Mouse (Mus musculus) adrenal gland, postnatal 25 days (tissue): ENCODE data around the gene Recql. TPM values are rescaled to one million over a fixed set of nuclear protein-coding genes. Genes with fewer than 3 reads are reported as not detected.
"Not testable (repeated sequence)": the region's sequence is repeated elsewhere in the genome, so short reads cannot be mapped to it uniquely, and the experiment has no call there.

ENCODE experiments used
- DNase-seq: peaks from one replicate; pipeline ENCODE4 v3.0.0; 2021; ENCODE audit warnings: mixed read lengths
- total RNA-seq: library from RNA; stranded (reverse); gene quantifications from 2 replicates; pipeline ENCODE4 v1.2.3, GENCODE M21; 2021

The Recql gene
- total RNA-seq, 1 experiment from 2014 or later = 15.5 TPM

GRCm38 (mm10) chr6:142365742-142366472 lies 21.0 kb downstream of the Recql start:
- DNase-seq = no peak

DNA sequence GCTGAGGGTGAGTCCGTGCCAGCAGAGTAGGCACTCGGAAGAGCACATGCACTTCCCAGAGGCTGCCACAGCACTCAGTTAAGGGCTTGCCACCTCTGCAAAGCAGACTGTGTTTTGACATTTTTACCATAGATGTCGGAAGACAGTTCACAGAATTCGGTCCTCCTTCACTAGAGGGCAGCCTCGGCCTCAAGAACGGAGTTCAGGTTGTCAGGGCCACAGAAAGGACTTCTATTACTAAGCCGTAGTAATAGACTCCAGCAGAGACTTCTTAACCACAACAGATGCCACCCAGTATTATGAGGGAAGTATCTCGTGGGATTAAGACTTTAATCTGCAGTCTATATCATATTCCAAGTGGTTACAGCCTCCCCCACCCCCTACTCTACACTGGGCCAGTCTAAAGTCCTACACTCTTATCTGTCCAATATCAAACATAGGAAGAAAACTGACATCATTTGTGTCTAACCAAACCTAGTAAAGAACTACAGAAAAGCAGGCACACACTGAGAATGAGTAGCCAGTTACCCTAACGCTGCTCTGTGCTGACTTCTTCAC lies 23.8 kb downstream of the Recql start:
- no peak for DNase-seq

GRCm38 (mm10) chr6:142362036-142362435 lies 24.9 kb downstream of the Recql start:
- DNase-seq = no peak

GRCm38 (mm10) chr6:142357106-142357505 lies 29.8 kb downstream of the Recql start:
- DNase-seq = no peak

GRCm38 (mm10) chr6:142352099-142352498 lies 34.8 kb downstream of the Recql start:
- DNase-seq = not testable (repeated sequence)

DNA sequence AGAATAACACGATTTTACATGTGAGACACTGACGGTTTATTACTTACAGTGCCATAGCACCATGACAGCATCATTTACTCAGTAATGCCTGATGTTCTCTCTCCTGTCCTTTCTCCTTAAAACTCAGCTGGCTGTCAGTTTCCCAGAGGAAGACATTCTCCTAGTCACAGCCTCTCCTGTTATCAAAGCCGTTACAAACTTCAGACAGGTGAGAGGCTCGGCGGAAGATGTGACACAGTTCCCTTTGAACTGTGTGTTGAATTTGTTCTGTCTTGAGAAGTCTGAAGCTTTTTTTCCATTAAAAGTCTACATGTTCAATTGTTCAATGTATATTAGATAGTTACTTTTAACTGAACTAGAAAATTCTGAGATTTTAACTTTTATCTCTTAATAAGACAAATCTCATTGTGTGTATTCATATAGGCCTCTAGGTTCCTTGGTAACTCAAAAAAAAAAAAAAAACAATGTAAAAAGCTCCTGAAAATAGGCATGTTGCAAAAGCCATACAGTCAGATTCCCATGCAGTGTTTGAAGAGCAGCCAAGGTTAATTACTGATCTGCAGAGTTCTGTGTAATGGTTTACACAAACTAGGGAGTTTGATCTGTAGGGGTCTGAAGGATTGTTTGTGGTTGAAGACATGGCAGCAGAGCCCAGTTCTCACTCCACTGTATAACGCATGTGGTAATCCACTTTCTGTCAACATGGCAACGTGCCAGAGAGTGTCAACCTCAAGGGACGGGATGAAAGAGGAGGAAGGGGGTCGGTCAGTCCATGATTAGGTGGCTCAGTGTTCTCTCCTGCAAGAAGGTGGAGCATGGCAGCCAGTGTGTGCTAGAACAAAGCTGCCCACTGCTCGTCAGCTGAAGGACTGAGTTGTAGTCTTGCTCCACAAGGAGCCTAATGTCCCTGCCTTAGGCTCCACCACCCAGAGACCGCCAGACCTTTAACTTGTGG lies 39.2 kb downstream of the Recql start:
- DNase-seq = no peak

GRCm38 (mm10) chr6:142346181-142347110 lies 40.4 kb downstream of the Recql start:
- no peak for DNase-seq

GRCm38 (mm10) chr6:142345440-142346038 lies 41.3 kb downstream of the Recql start, which contains the start of gene Pyroxd1:
Gene Pyroxd1 (plus strand): TSS chr6:142345654.
- peak; percentile 80 for DNase-seq

GRCm38 (mm10) chr6:142343561-142343960 lies 43.3 kb downstream of the Recql start:
- peak; percentile 19 for DNase-seq

GRCm38 (mm10) chr6:142339576-142339975 lies 47.3 kb downstream of the Recql start:
- no peak for DNase-seq

DNA sequence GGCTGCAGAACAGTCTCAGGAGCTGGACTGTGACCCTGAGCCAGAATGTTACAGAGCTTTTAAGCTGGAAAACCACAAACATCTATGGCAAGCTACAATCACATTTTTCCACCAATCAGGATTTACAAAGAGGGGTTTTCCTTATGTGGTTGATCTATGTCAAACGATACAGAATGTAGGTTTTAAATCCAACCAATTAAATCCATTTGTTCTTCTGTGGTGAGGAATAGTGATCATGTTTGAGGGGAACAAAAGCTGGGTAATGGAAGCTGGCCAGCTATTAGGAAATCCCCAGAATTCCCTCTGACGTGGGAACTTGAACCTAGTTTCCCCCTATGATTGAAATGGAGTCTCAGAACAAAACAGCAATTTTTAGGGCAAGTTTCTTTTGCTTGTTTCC lies 47.9 kb downstream of the Recql start:
- DNase-seq = no peak

DNA sequence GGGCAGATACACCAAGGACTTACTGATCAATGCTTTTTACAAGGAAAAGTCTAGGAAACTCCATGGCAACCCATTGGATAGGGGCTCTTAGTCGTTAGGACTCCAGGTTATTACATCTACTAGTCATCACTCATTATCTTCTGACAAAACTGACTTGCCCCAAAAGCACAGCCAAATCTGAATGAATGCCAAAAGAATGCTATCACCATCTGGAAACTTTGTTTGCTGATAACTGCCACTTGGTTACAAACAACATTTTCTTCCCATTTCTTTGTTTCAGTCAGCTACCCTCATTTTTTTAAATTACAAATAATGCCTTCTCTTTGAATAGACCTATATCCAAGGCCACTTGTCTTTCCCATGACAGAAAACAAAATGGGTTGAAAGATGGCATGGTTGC lies 57.7 kb downstream of the Recql start:
- DNase-seq = no peak

DNA sequence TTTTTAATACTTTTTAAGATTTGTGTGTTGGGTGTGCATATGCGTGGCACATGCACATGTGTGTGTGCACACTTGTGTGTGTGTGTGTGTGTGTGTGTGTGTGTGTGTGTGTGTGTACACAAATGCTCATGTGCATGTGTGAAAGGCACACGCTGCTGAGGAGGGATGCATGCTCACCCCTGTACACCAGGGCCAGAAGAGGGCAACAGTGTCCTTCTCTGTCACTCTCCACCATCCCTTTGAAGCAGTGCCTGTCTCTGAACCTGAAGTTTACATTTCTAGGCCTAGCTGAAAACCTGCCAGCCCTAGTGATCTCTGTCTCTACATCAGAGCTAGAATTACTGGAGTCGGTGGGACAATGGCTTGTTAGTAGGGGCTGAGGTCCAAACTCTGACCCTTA lies 60.3 kb downstream of the Recql start:
- no peak for DNase-seq

DNA sequence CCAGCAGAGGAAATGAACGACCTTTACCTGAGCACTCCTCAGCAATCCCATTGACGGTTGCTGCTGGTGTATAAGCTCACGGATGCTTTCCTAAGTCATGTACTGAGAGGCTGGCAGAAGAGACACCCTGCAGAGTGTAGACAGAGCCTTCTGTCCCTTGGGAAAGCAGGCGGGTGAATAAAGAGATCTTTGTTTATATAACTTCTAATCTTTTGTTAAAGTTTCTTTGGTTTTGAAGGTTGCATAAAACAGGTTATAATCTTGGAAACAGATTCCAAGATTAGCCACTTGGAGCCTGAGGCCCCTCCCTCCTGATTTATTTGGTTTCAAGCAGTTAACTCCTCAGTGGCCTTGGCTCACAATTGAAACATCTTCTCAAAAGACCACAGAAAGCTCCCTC lies 64.0 kb downstream of the Recql start, which contains the start of gene Slco1a5:
Slco1a5 (minus strand) TSS at position 101 of the 400 bp plus-strand sequence.
- no peak for DNase-seq

GRCm38 (mm10) chr6:142317106-142317505 lies 69.8 kb downstream of the Recql start:
- DNase-seq = no peak

DNA sequence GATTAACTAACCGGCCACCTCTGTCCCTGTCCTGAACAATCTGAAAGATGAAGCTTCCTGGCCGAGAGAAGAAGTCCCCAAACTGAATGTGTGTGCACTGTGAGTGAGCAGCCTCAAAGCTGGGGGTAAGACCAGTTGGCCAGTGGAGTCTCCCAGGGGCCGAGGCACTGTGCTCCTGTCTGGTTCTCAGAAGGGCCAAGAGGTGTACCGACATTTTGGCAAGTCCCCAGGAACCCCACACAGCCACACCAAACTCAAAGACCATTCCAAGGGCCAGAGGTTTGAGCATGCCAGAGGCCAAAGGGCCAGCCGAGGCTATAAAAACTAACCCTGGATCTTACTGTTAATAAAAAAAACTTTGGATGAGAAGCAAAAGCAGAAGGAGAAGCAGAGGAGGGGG lies 72.6 kb downstream of the Recql start:
- no peak for DNase-seq

- no peak for DNase-seq
Measured at GRCm38 (mm10) chr6:142305076-142305475, 81.8 kb downstream of the Recql start.
